Mouse (Mus musculus) liver, postnatal 0 days (tissue): ENCODE results near the gene Sh2b2. TPM values are rescaled to one million over a fixed set of nuclear protein-coding genes. Genes with fewer than 3 reads are reported as not detected.
A peak's percentile ranks its signal among the peaks of the same experiment; 100 is the strongest.

Experiments used
- ATAC-seq: fragments of 200-750 bp; cut with Nextera tagmentation; 2 replicates; pipeline ENCODE4 v1.8.0; 2017; ENCODE audit warnings: mild to moderate bottlenecking, moderate library complexity
- DNase-seq: peaks from one replicate; pipeline ENCODE4 v3.0.0-alpha.2; 2016
- H3K27ac ChIP-seq: fragments of 300-500 bp; sonication (generic); 2 replicates; pipeline ENCODE4 v1.5.1; 2014; ENCODE audit warnings: antibody characterized with exemption, moderate library complexity, mild to moderate bottlenecking, low read depth
- H3K27me3 ChIP-seq: fragments of 300-500 bp; sonication (generic); 2 replicates; pipeline ENCODE4 v1.6.1; 2014; ENCODE audit warnings: low read length, control low read depth, mixed read lengths; ENCODE audit not compliant: insufficient read depth
- H3K36me3 ChIP-seq: fragments of 300-500 bp; sonication (generic); replicated peaks from 2 replicates; pipeline ENCODE4 v1.6.1; 2014; ENCODE audit warnings: mild to moderate bottlenecking, control low read depth, low read length, moderate library complexity, mixed read lengths; ENCODE audit not compliant: insufficient read depth
- H3K4me1 ChIP-seq: fragments of 300-500 bp; sonication (generic); 2 replicates; pipeline ENCODE4 v1.6.1; 2014; ENCODE audit warnings: antibody characterized with exemption, mild to moderate bottlenecking, control low read depth; ENCODE audit not compliant: insufficient read depth
- H3K4me2 ChIP-seq: fragments of 300-500 bp; sonication (generic); 2 replicates; pipeline ENCODE4 v1.6.1; 2014; ENCODE audit warnings: low read depth, mild to moderate bottlenecking, low read length, moderate library complexity, mixed read lengths
- H3K4me3 ChIP-seq: fragments of 300-500 bp; sonication (generic); 2 replicates; pipeline ENCODE4 v1.5.1; 2014; ENCODE audit warnings: low read depth, low read length
- H3K9ac ChIP-seq: fragments of 300-500 bp; sonication (generic); replicated peaks from 2 replicates; pipeline ENCODE4 v1.6.1; 2014; ENCODE audit warnings: mild to moderate bottlenecking, moderate library complexity
- H3K9me3 ChIP-seq: fragments of 300-500 bp; sonication (generic); 2 replicates; pipeline ENCODE4 v1.6.1; 2016; ENCODE audit warnings: mild to moderate bottlenecking, control low read depth, low read length, mixed read lengths
- CTCF ChIP-seq: sonication (generic); IDR thresholded peaks from 2 replicates; pipeline ENCODE4 v1.5.1; 2016; ENCODE audit warnings: antibody characterized with exemption, low read depth
- EP300 ChIP-seq: IDR thresholded peaks from 2 replicates; pipeline ENCODE4 v1.6.1; 2016; ENCODE audit warnings: antibody characterized with exemption, low read depth, mild to moderate bottlenecking
- WGBS: fragments of 180-500 bp; shearing (Covaris S2); extraction: QIAGEN DNeasy Blood & Tissue Kit; methylation state at CpG from one replicate; pipeline ENCODE4 v1.1.7; 2014; ENCODE audit not compliant: insufficient replicate concordance; 5-methylcytosine and 5-hydroxymethylcytosine counted together
- polyA plus RNA-seq: library from polyadenylated mRNA; unstranded; fragments of >200 nt; fragmentation: Nextera tagmentation; extraction: Ambion mirVana; gene quantifications from 2 replicates; pipeline ENCODE4 v1.2.1, GENCODE M21; 2015

Sh2b2 gene
- polyA plus RNA-seq, 1 experiment from 2014 or later: 1.3 TPM

DNA sequence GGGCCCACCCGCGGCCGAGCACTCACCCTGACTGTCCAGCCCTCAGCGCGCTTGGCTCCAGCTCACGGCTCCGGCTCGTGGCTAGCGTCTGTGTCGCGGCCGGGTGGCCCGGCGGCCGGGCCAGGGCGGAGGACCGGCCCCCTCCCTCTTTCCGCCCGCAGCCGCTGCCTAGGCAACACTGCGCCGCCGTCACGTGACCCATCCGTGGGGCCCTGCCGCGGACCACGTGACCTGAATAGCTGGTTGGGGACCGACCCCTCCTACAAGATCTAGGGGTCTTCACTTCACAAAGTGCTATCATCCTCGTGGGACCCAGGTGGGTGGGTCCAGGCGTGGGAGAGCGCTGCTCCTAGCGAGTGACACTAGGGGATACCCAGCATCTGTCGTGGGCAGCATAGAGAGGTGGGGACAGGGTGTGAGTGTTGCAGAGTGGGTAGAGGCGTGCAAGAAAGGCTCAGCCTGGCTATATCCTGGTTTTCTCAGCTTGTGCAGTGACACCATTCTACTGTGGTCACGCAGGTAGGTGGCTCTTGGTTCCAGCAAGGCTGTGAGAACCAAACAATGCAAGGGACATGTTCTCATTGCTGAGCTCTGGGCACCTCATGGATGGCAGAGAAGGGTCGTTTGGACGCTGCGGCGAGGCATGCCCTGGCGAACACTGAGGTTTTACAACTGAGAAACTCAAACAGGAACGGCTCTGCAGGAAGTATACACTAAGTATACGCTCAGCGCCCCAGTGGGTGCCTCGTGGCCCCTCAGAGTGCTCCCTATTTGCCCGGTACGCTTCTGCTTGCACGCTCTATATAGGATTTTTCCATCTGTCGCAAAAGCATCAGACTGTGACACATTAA lies 75.6 kb downstream of the Sh2b2 start, which contains the start of gene Orai2:
Gene Orai2, minus strand, starts transcription at position 202 of the 851 bp plus-strand sequence.
- Histone ChIP-seq H3K4me3 (peak within 1 kb of the TSS; percentile 54), H3K36me3 (peaks cover 7% of the 10 kb centered on the region), H3K9me3 (no peaks in the 10 kb centered on the region), H3K4me2 (peak within 1 kb of the TSS; percentile 71), H3K9ac (peak within 1 kb of the TSS; percentile 64), H3K27me3 (no peaks in the 10 kb centered on the region), H3K27ac (peak within 1 kb of the TSS; percentile 85), H3K4me1 (peaks cover 29% of the 10 kb centered on the region)
- WGBS: under 1% methylated on average over 43 of the region's 49 CpGs
- ATAC-seq (peak; percentile 79), DNase-seq (peak; percentile 84)
- no peak for TF ChIP-seq EP300
- no peak for TF ChIP-seq CTCF

DNA sequence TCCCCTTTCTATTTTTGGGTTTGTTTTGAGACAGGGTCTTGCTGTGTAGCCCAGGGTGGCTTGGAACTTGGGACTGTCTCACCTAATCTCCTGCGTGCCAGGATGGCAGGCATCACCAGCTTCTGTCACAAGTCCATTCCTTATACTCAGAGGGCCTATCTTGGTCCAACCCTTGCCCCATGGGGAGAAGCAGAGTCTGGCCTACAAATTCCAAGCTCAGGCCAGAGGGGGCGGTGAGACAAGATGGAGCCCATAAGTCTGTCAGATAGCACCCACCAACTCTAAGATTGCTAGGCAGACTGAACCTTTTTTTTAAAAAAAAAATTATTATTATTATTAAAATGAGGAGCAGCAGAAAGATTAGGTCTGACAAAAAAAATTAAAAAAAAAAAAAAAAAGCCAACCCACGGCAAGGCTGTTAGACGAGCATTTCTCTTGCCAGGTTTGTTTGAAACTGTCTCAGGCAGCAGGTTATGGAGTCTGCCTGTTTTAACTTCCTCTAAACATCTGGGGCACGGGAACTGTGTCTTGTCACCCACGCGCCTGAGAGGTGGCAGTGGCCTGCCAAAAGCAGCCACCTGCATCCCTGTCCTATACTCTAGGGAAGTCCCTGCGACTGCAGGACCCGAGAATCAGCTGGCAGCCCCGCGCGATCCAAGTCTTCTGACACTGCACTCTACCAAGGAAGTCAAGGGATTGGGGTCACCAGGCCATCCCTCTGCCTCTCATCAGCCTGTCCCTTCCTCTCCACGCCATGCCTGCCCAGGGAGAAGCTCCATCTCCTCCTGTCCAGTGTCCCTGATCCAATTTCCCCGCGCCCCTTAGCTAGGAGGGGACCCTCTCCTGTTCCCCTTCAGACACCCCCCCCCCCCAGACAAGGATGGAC lies 76.5 kb downstream of the Sh2b2 start:
- WGBS: 12% methylated on average over 15 of the region's 15 CpGs
- Histone ChIP-seq H3K4me3 (peak overlapping the region; percentile 54), H3K36me3 (peaks cover 7% of the 10 kb centered on the region), H3K27ac (peak overlapping the region; percentile 85), H3K9ac (peak overlapping the region; percentile 64), H3K27me3 (no peaks in the 10 kb centered on the region), H3K4me2 (peak overlapping the region; percentile 71), H3K9me3 (no peaks in the 10 kb centered on the region), H3K4me1 (peaks cover 29% of the 10 kb centered on the region)
- TF ChIP-seq EP300: no peak
- TF ChIP-seq CTCF: no peak
- peak; percentile 56 for DNase-seq
- peak; percentile 53 for ATAC-seq

Other genes starting within 250 kb of the Sh2b2 start
- gene Upk3b, start 208.1 kb downstream of the Sh2b2 start, polyA plus RNA-seq: 4.0 and 4.7 TPM in 2 replicates
- gene Upk3bl, start 192.1 kb downstream of the Sh2b2 start, polyA plus RNA-seq: not detected in 2 replicates
- gene Rasa4, start 162.6 kb downstream of the Sh2b2 start, polyA plus RNA-seq: 2.1 TPM in 2 replicates
- 99.8 and 112 TPM in 2 replicates for gene Polr2j, start 129.9 kb downstream of the Sh2b2 start, polyA plus RNA-seq
- 13.7 and 16.5 TPM in 2 replicates for gene Lrwd1, start 110.5 kb downstream of the Sh2b2 start, polyA plus RNA-seq
- gene Alkbh4, start 110.4 kb downstream of the Sh2b2 start, polyA plus RNA-seq: 8.8 and 9.2 TPM in 2 replicates
- gene Orai2, start 75.8 kb downstream of the Sh2b2 start, polyA plus RNA-seq: 4.4 and 4.5 TPM in 2 replicates
- gene Prkrip1, start 47.6 kb downstream of the Sh2b2 start, polyA plus RNA-seq: 19.6 and 19.9 TPM in 2 replicates